ENCODE assay signal across 8 mouse cellular contexts in genomic region chr11:5244749-5245130, GRCm38 (mm10). TPM values are rescaled to one million over a fixed set of nuclear protein-coding genes. Genes with fewer than 3 reads are reported as not detected.
A peak's percentile ranks its signal among the peaks of the same experiment; 100 is the strongest.
DNase-seq lines count a peak whose midpoint lies in the region; TF ChIP-seq lines count a peak whose summit lies in the region.

No protein-coding gene starts in this region.

- DNase-seq in left cerebral cortex, adult 2 months (ENCODE audit: extremely low spot score in 1 of 2, low spot score in 2 of 2), result peak in 1 of 2 experiments; percentile 36
- DNase-seq in left cerebral cortex, adult 11 months (ENCODE audit: low spot score), result no peak
- DNase-seq in embryo, embryonic 11 days, result peak; percentile 36
- DNase-seq in frontal cortex, postnatal 36 days (ENCODE audit: low spot score in 2 of 2), result peak; percentile 52 to 60
- peak; percentile 17 for DNase-seq in lung, postnatal 36 days
- no peak for DNase-seq in thymus, postnatal 36 days
- DNase-seq in urinary bladder, postnatal 10 days (ENCODE audit: low spot score), result no peak
- DNase-seq in cerebellum, adult 9-11 months, result no peak

- peak overlapping the region; percentile 91 for H3K27ac ChIP-seq in left cerebral cortex, adult 2 months

- intact Hi-C loops in left cerebral cortex, adult 2 months (cut with DNase I), result loop anchor here (1.0 kb wide), 2 partner anchors 17 to 79 kb away; partner anchors contain the start of gene Kremen1

- H3K4me3 ChIP-seq in left cerebral cortex, adult 2 months, result no peak overlapping the region; the same call in 1 of the 2 replicates

- no peak for TF ChIP-seq CTCF in left cerebral cortex, adult 2 months (IDR thresholded peaks at IDR 0.05)

RNA-seq across cellular contexts. Expression of gene Kremen1, which starts 16.6 kb away (rescaled TPM):
- 10 to 100 TPM; 14.8 to 15.4 TPM for total RNA-seq in left cerebral cortex, adult 2 months (2021)

Comparison
In these comparisons a context has a peak if more than half of its experiments do, and no peak if none do; other contexts are left out.
1. DNase-seq: peak in embryo, embryonic 11 days (single experiment), frontal cortex, postnatal 36 days (2 of 2) and lung, postnatal 36 days (single experiment); none in left cerebral cortex, adult 11 months (single experiment), thymus, postnatal 36 days (0 of 2), urinary bladder, postnatal 10 days (single experiment) and cerebellum, adult 9-11 months (single experiment).